Mouse (Mus musculus) testis, adult 2 months (tissue): ENCODE results near the gene Nrros.

Experiments
- CTCF ChIP-seq: fragments of 200-500 bp; IDR thresholded peaks from 2 replicates; pipeline ENCODE4 v1.5.1; 2012; ENCODE audit warnings: low read depth, mild to moderate bottlenecking, inconsistent platforms, low read length, moderate library complexity; ENCODE audit not compliant: control insufficient read depth, insufficient read depth, insufficient replicate concordance
- POLR2A ChIP-seq: fragments of 200-500 bp; IDR thresholded peaks from 2 replicates; pipeline ENCODE4 v1.6.1; 2012; ENCODE audit warnings: low read depth, mild to moderate bottlenecking, inconsistent platforms, low read length, moderate library complexity; ENCODE audit not compliant: control insufficient read depth

DNA sequence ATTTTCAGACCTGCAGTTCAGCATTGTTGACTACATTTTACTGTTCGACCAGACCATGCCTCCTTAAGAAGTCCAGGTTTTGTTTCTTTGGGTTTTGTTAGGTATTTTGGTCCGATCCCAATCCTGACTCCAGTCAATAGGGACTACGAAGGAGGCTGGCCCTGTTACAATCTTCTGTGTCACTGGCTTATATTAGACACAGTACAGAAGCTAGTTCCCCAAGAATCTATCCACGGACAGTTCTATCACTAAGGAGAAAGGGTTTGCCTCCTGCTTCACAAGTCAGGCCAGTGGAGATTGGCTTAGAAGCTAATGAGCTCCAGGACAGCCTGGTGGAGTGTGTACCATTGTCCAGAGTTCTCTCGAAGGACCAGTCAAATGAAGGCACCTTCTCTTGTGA, 1.5 kb downstream of the Nrros start:
- TF ChIP-seq CTCF (no peak), POLR2A (no peak)
